Mouse (Mus musculus) neural tube, embryonic 14.5 days (tissue): ENCODE results near the gene Dnase2a. TPM values are rescaled to one million over a fixed set of nuclear protein-coding genes. Genes with fewer than 3 reads are reported as not detected.

Experiments used
- ATAC-seq: fragments of 200-750 bp; cut with Nextera tagmentation; 2 replicates; pipeline ENCODE4 v1.8.0; 2017; ENCODE audit warnings: low read depth, mild to moderate bottlenecking, moderate TSS enrichment, moderate library complexity
- H3K27ac ChIP-seq: fragments of 300-500 bp; sonication (generic); 2 replicates; pipeline ENCODE4 v1.5.1; 2014; ENCODE audit warnings: low read depth, mild to moderate bottlenecking, control low read depth, low read length, moderate library complexity, mixed read lengths
- H3K27me3 ChIP-seq: fragments of 300-500 bp; sonication (generic); 2 replicates; pipeline ENCODE4 v1.6.1; 2014; ENCODE audit warnings: low read length; ENCODE audit not compliant: control insufficient read depth, insufficient read depth
- H3K36me3 ChIP-seq: fragments of 300-500 bp; sonication (generic); 2 replicates; pipeline ENCODE4 v1.6.1; 2014; ENCODE audit warnings: low read length, mixed read lengths; ENCODE audit not compliant: control insufficient read depth, insufficient read depth
- H3K4me1 ChIP-seq: fragments of 300-500 bp; sonication (generic); 2 replicates; pipeline ENCODE4 v1.6.1; 2014; ENCODE audit warnings: low read length; ENCODE audit not compliant: control insufficient read depth, insufficient read depth
- H3K4me2 ChIP-seq: fragments of 300-500 bp; sonication (generic); 2 replicates; pipeline ENCODE4 v1.6.1; 2014; ENCODE audit warnings: mild to moderate bottlenecking, low read depth, low read length, control low read depth
- H3K4me3 ChIP-seq: fragments of 300-500 bp; sonication (generic); 2 replicates; pipeline ENCODE4 v1.5.1; 2014; ENCODE audit warnings: low read depth, low read length, control low read depth, mixed read lengths
- H3K9ac ChIP-seq: fragments of 300-500 bp; sonication (generic); replicated peaks from 2 replicates; pipeline ENCODE4 v1.6.1; 2014; ENCODE audit warnings: low read depth, mild to moderate bottlenecking, control low read depth, low read length, mixed read lengths
- H3K9me3 ChIP-seq: fragments of 300-500 bp; sonication (generic); 2 replicates; pipeline ENCODE4 v1.6.1; 2016; ENCODE audit warnings: low read length; ENCODE audit not compliant: control insufficient read depth
- WGBS: fragments of 180-500 bp; shearing (Covaris S2); extraction: QIAGEN DNeasy Blood & Tissue Kit; methylation state at CpG from one replicate; pipeline ENCODE4 v1.1.7; 2014; 5-methylcytosine and 5-hydroxymethylcytosine counted together
- polyA plus RNA-seq: library from polyadenylated mRNA; unstranded; fragments of >200 nt; fragmentation: Nextera tagmentation; extraction: Ambion mirVana; gene quantifications from 2 replicates; pipeline ENCODE4 v1.2.1, GENCODE M21; 2014

The Dnase2a gene
- polyA plus RNA-seq, 1 experiment from 2014 or later, result 5.3 TPM

DNA sequence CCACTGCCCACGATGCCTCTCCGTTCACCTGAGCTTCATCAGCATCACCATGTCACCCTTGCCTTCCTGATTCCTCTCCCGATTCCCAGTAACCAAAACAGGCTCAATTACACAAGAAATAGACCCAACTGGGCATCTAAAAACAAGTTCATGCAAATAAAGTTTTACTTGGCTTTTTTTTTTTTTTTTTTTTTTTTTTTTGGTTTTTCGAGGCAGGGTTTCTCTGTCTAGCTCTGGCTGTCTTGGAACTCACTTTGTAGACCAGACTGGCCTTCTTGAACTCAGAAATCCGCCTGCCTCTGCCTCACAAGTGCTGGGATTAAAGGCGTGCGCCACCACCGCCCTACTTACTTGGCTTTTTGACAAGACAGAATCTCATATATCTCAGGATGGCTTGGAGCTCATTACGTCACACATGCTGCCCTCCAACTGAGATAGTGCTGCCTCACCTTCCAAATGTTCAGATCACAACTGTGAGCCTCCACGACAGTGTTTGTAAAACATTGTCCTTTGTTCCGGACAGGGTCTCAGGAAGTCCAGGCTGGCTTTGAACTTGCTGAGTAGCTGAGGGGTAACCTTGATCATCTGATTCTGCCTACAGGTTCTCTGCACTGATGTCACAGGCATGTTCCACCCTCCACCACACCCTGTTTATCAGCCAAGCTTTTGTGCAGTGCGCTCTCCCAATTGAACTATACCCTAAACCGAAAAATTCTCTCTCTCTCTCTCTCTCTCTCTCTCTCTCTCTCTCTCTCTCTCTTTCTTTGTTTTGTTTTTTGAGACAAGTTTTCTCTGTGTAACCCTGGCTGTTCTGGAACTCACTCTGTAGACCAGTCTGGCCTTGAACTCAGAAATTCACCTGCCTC, 29.5 kb downstream of the Dnase2a start:
- Histone ChIP-seq H3K9ac (peak overlapping the region; percentile 99), H3K4me2 (peak overlapping the region; percentile 97), H3K27me3 (peaks cover 2% of the 10 kb centered on the region; the same call in 1 of the 2 replicates), H3K4me3 (peak overlapping the region; percentile 98), H3K27ac (peak overlapping the region; percentile 96; the same call in 1 of the 2 replicates), H3K9me3 (no peaks in the 10 kb centered on the region), H3K36me3 (no peaks in the 10 kb centered on the region; the same call in 1 of the 2 replicates), H3K4me1 (peaks cover 22% of the 10 kb centered on the region)
- no peak for ATAC-seq
- 60% methylated on average over 13 of the region's 13 CpGs for WGBS

DNA sequence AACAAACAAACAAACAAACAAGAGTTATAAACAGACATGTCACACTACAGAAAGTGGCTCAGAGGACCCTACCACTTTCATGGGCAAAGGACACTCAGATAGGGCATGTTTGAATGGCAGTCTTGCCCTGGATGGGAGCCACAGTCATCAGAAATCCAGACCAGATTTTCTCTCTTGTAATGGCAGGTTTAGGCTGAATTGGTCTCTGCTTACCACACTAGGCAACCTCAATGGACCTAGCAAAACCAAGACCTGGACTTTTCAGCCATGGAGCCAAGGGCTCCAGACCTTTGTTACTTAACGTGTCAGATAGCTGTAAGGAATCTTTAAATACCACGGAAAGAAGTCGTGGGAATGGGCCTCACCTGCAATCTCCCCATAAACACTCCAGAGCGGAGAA, 35.3 kb downstream of the Dnase2a start:
- H3K9ac ChIP-seq, result no peak overlapping the region
- H3K27me3 ChIP-seq, result peaks cover 5% of the 10 kb centered on the region; the same call in 1 of the 2 replicates
- H3K4me2 ChIP-seq, result peak overlapping the region; percentile 69; the same call in 1 of the 2 replicates
- no peak overlapping the region for H3K27ac ChIP-seq
- H3K36me3 ChIP-seq, result no peaks in the 10 kb centered on the region
- no peak for ATAC-seq
- WGBS, result 20% methylated on average over 4 of the region's 4 CpGs
- no peaks in the 10 kb centered on the region for H3K9me3 ChIP-seq
- H3K4me1 ChIP-seq, result 0 out of 2 replicates have a peak, but pooled peaks cover 4% of the 10 kb centered on the region
- H3K4me3 ChIP-seq, result no peak overlapping the region

DNA sequence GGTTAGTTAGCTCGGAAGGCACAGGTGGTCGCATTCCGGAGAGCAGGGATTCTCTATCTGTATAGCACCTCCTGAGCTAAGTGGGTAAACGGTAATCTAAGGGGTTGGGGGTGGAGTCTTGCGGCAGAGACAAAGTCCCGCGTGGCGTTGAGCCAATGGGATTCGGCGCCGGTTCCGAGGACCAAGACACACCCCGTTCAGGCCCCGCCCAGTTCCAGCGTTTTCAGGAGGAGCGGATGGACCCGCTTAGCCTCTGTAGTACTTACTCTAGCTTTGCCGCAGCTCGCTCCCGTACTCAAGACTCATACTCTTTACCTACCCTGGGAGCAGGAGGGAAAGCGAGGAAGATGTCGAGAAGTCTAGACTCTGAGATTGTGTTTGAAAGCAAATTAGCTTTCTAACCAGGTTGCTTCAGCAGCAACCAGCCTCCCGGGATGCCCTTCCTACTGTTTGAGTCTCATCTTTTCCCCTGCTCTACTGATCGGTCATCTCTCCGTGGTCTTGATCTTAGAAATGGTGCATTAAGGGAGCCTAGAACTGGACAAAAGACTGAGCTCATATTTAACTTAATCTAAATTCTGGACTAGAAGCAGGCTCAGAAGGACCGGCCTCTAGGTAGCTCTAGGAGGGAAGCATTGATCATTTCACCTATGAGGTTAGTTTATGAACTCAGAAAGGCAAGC, 36.3 kb downstream of the Dnase2a start:
- H3K4me2 ChIP-seq, result peak overlapping the region; percentile 69
- 0 out of 2 replicates have a peak, but pooled peaks have one; percentile 29 for ATAC-seq
- H3K36me3 ChIP-seq, result no peaks in the 10 kb centered on the region
- peak overlapping the region; percentile 69 for H3K4me3 ChIP-seq
- no peaks in the 10 kb centered on the region for H3K9me3 ChIP-seq
- H3K9ac ChIP-seq, result 0 out of 2 replicates have a peak overlapping the region, but pooled peaks have one; percentile 84
- peaks cover 5% of the 10 kb centered on the region; the same call in 1 of the 2 replicates for H3K27me3 ChIP-seq
- 3% methylated on average over 26 of the region's 26 CpGs for WGBS
- H3K27ac ChIP-seq, result no peak overlapping the region
- 0 out of 2 replicates have a peak, but pooled peaks cover 4% of the 10 kb centered on the region for H3K4me1 ChIP-seq

DNA sequence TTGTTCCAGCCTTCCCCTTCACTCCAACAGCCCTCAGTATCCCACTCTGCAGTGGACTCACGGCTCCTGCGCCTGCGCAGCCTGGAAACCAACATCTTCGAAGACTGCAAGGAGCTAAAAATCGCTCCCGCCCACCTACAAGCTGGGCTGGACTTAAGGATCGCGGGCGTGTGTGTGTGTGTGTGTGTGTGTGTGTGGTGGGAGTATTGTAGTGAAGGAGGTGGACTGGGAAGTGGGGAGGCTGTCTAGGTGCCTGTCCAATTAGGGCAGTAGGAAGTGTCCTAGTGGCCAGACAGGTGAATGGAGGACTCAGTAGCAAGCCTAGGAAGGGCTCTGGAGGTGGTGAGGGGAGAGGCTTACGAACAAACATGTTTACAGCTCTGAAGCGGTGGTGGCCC, 36.9 kb downstream of the Dnase2a start:
- H3K4me1 ChIP-seq, result 0 out of 2 replicates have a peak, but pooled peaks cover 4% of the 10 kb centered on the region
- peak overlapping the region; percentile 69 for H3K4me2 ChIP-seq
- no peaks in the 10 kb centered on the region for H3K9me3 ChIP-seq
- ATAC-seq, result peak; percentile 59
- H3K27me3 ChIP-seq, result peaks cover 5% of the 10 kb centered on the region; the same call in 1 of the 2 replicates
- WGBS, result 2% methylated on average over 11 of the region's 11 CpGs
- no peaks in the 10 kb centered on the region for H3K36me3 ChIP-seq
- peak overlapping the region; percentile 79 for H3K27ac ChIP-seq
- H3K4me3 ChIP-seq, result peak overlapping the region; percentile 69
- H3K9ac ChIP-seq, result peak overlapping the region; percentile 84

DNA sequence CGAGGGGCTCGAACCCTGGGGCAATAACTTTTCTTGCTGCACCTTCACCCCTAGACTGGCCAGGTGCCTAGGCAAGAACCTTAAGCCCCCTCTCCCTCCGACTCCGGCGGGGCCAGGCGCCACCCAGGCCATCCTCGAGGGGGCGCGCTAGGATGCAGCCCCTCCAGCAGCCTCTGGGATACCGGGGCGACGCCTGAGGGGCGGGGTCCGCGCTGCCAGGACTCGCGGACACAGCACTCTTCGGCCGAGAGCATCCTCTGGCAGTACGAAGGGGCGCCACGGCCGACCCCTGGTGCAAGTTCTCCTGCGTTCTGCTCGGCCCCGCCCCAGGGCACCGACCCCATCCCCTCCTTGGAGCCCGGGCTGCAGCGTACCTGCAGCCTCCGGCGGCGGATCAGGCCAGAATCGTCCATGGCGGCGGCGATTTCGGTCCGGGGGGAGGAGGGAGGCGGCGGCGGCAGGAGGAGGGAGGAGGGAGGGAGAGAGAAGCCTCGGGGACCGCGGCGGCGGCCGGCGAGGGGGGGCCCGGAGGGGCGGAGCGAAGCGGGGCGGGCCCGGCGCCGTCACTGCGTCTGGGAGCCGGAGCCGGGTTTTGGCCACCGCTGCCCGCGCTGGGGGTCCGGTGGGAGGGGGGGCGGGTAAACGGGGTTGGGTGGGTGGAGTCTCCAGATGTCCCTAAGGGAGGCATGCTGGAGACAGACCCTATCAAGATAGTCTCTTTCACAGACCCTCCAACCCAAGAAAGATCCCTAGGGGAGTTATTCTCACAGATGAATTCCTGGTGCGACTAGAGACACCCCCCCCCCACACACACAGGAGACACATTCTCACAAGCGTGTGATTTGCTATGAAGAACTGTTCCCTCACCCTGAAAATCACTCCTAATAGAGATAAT, 37.5 kb downstream of the Dnase2a start:
- Histone ChIP-seq H3K4me3 (peak overlapping the region; percentile 69), H3K9me3 (no peaks in the 10 kb centered on the region), H3K36me3 (no peaks in the 10 kb centered on the region), H3K27ac (peak overlapping the region; percentile 79), H3K4me1 (0 out of 2 replicates have a peak, but pooled peaks cover 4% of the 10 kb centered on the region), H3K4me2 (peak overlapping the region; percentile 69), H3K9ac (peak overlapping the region; percentile 84), H3K27me3 (peaks cover 10% of the 10 kb centered on the region)
- WGBS, result under 1% methylated on average over 45 of the region's 67 CpGs
- ATAC-seq, result peak; percentile 66

DNA sequence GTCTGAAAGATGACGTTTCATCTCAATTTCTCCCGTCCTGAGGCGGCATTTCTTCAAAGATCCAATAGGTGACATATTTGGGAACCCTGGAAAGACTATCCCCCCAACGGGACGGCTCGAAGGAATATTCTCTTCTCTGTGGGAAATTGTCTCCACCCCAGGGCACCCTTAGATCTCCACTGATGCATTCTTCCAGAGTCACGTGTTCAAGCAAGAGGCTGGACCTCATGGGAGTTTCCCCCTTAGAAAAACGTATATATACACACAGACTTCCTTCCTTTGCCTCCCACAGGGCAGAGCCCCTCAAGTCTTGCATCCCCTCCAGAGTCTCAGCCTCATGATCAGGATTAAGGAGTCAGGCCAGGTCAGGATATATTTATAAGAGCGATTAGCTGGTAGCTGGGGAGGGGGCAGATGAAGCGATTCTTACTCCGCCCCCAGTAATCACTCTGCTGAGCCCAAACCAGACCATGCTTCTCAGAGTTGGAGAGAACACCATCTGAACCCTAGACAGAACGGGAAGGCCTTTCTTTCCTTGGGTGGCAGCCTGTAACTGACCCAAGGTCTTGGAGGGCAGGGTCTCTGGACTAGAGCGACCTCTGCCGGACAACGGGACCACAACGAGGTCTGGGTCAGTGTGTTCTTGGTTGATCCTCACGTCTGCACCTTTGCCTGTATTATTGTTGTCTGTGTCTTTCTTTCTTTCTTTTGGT, 38.3 kb downstream of the Dnase2a start, which contains the start of gene Rtbdn:
TSS of gene Rtbdn (plus strand) at position 464 of the 713 bp plus-strand sequence.
- Histone ChIP-seq H3K27me3 (peaks cover 10% of the 10 kb centered on the region), H3K4me3 (peak within 1 kb of the TSS; percentile 69), H3K9ac (peak within 1 kb of the TSS; percentile 84), H3K4me2 (peak within 1 kb of the TSS; percentile 69), H3K4me1 (0 out of 2 replicates have a peak, but pooled peaks cover 4% of the 10 kb centered on the region), H3K36me3 (no peaks in the 10 kb centered on the region), H3K9me3 (no peaks in the 10 kb centered on the region), H3K27ac (peak within 1 kb of the TSS; percentile 79)
- 7% methylated on average over 17 of the region's 17 CpGs for WGBS
- ATAC-seq, result no peak

DNA sequence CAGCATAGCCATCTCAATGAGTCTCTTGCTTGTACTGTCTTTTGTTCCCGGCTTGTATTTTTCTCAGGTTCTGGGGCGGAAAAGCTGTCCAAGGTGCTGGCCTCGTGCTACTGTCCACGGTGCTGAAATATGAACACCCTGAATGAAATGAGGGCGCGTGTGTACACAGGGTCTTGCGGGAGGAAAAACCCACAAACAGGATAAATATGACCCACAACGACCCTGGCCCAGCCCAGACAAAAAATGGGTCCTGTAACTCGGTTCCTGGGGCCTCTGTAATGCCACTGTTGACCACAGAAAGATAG, 38.8 kb downstream of the Dnase2a start:
- Histone ChIP-seq H3K27ac (no peak overlapping the region), H3K36me3 (no peaks in the 10 kb centered on the region), H3K4me3 (no peak overlapping the region; the same call in 1 of the 2 replicates), H3K4me1 (0 out of 2 replicates have a peak, but pooled peaks cover 4% of the 10 kb centered on the region), H3K9ac (no peak overlapping the region), H3K4me2 (peak overlapping the region; percentile 69; the same call in 1 of the 2 replicates), H3K27me3 (peaks cover 10% of the 10 kb centered on the region), H3K9me3 (no peaks in the 10 kb centered on the region)
- ATAC-seq, result no peak
- WGBS, result 14% methylated on average over 9 of the region's 9 CpGs

DNA sequence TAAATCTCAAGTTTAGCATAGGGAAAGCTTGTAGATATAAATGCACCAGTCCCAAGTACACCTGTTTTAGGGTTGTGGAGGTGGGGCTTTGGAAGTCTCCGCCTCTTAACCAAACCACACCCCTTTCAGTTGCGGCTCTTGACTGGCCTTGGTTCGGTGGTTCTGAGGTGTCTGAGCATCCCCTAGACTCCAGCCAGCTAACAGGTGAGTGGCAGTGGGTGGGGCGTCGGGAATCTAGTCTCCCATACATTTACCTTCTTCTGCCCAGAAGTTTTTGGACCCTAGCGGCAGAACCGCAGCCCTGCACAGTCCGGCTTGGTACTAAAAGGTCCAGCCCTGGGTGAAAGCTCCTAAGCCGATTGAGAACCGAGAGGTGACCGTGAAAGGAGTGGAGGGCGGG, 41.4 kb downstream of the Dnase2a start:
- H3K27ac ChIP-seq, result no peak overlapping the region
- H3K4me1 ChIP-seq, result 0 out of 2 replicates have a peak, but pooled peaks cover 2% of the 10 kb centered on the region
- ATAC-seq, result no peak
- WGBS, result 23% methylated on average over 12 of the region's 12 CpGs
- H3K4me2 ChIP-seq, result no peak overlapping the region
- no peak overlapping the region for H3K9ac ChIP-seq
- H3K4me3 ChIP-seq, result no peak overlapping the region
- no peaks in the 10 kb centered on the region for H3K36me3 ChIP-seq
- no peaks in the 10 kb centered on the region for H3K9me3 ChIP-seq
- peaks cover 12% of the 10 kb centered on the region for H3K27me3 ChIP-seq
